Mouse (Mus musculus) gastrocnemius, postnatal 14 days (tissue): ENCODE measurements around the gene Tnf. TPM values are rescaled to one million over a fixed set of nuclear protein-coding genes. Genes with fewer than 3 reads are reported as not detected.
"Not testable (repeated sequence)": the region's sequence is repeated elsewhere in the genome, so short reads cannot be mapped to it uniquely, and the experiment has no call there.

Experiments
- DNase-seq: peaks from one replicate; pipeline ENCODE4 v3.0.0; 2021; ENCODE audit warnings: mixed read lengths
- intact Hi-C: fragments of 180-260 bp; cut with DNase I; formaldehyde crosslinking; loops from one replicate; pipeline ENCODE4 v1.15.1; 2025; ENCODE audit warnings: low total_unique reads
- total RNA-seq, 2 experiments: library from RNA; stranded (reverse); gene quantifications; 2 replicates each; pipeline ENCODE4 v1.2.3; 2021

Gene Tnf
- total RNA-seq, 2 experiments from 2014 or later = 0.24 to 0.68 TPM

DNA sequence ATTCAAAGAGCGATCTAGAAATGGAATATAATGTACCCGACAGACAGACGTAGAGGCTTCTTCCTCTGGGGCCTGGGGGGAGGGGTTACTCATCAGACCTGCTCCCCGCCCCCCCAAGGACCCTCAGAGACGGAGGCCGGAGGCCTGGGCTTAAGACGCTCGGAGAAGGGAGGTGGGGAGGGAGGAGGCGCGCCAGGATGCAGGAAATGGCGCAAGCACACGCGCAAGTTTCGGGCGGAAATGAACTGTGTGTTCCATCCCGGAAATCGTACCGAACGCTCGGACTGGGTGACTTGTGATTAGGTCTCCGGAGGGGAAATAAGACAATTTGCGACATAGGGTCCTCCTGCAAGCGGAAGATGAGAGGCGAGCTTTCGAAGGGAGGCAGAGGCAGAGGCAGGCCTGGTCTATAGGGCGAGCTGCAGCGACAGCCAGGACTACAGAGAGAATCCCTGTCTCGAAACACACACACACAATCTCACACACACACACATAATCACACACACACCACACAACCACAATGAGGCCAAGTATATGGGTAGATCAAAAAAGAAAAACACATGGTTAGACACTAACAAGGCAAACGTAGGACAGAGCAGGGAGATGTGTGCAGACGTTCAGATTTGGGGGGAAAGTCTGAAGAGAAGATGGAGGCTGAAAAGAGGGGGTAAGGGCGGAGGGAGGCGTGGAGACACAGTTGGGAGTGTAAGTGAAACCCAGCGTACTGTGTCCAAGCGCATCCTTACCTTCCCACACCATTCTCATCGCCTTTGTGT is 34.0 kb upstream of the Tnf start, which contains the start of gene Nfkbil1:
TSS of gene Nfkbil1 (minus strand) at position 179 of the 776 bp plus-strand sequence.
- peak; percentile 90 for DNase-seq
- intact Hi-C loops = no loop called here

DNA sequence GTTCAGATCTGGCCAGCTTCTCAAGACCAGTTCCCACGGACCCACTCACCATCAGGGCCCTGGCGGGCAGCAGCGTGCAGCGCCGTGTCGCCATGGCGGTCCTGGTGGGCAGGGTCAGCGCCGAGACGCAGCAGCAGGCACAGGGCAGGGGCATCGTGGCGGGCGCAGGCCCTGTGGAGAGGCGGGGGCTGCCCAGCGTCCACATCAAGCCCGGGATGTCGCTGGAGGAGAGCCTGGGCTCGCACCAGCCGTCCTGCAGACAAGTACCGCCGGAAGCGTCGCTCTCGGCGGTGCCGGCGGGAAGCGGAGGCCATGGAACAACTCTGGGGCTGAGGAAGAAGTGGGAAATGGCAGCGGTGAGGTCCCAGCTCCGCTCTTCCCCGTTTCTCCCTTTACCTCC is 33.1 kb upstream of the Tnf start:
- no peak for DNase-seq
- intact Hi-C loops = no loop called here

DNA sequence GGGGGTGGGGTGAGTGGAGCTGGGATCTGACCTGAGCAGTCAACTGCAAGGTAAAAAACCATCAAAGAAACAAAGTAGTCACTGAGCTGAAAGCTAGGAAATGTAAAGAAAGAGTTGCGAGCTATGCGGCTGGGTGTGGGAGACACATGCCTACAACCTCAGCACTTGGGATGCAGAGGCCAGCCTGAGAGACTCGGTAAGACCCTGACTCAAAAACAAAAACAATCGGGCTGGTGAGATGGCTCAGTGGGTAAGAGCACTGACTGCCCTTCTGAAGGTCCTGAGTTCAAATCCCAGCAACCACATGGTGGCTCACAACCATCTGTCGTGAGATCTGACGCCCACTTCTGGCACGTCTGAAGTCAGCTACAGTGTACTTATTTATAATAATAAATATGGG is 32.3 kb upstream of the Tnf start:
- intact Hi-C loops, DNase-seq: not testable (repeated sequence)

DNA sequence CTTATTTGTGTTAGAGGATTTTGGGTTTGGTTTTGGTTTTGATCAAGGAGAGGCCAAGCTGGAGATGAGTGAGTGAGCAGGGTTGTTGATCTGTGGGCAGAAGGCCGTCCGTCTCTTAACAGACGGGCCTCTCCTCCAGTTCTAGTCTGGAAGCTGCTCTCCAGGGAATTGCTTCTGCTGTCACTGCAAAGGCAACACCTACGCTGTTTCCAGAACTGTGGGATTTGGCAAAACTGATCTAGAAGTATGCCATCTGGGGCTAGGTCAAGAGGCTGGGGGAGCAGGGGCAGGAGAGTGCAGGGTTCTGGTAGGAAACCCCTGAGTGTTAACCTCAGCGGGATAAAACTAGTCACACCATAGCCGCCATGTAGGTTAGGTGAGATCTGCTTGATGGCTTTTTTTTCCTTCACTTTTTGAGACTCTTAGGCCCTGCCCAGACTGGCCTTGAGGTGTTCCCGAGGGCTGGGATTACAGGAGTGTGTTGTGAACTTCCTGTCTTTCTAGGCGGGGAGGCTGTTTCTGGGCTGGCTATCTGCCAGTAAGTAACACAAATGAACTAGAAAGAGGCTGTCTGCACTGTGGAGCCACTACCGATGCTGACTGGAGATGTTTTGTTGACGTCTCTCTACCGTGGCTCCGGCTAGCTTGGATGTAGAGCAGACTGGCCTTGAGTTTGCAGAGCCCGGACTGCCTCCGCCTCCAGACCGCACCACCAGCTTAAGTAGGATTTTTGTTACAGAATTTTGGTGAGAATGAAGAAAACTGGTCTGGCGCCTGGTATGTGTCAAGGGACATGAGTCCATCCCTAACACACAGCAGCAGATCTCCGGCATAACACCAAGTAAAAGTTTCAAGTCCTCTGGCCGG is 31.5 kb upstream of the Tnf start, which contains the start of gene Atp6v1g2:
TSS of gene Atp6v1g2 (plus strand) at position 547 of the 867 bp plus-strand sequence.
- no peak for DNase-seq
- intact Hi-C loops = loop anchor here (2.0 kb wide), 1 partner anchor 55 kb away; no protein-coding TSS in a partner anchor

DNA sequence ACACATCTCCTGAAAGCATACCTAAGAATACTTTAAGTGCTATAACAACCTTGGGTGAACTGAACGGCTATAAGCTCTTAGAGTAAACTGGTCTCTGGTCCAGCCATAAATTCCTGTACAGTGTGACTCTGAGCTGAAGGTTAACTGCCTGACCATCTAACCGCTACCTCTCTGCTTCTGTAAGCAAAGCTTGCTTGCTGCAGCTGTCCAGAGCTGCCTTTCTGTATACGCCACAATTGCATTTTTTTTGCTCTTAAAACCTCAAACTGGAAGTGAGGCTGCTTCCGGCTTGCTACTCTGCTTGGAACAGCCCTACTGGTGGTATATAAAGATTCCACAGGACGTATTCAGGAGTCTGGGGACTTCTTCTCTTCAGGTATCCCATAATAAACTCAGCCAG is 30.9 kb upstream of the Tnf start:
- intact Hi-C loops = loop anchor here (2.0 kb wide), 1 partner anchor 54 kb away; no protein-coding TSS in a partner anchor
- no peak for DNase-seq

DNA sequence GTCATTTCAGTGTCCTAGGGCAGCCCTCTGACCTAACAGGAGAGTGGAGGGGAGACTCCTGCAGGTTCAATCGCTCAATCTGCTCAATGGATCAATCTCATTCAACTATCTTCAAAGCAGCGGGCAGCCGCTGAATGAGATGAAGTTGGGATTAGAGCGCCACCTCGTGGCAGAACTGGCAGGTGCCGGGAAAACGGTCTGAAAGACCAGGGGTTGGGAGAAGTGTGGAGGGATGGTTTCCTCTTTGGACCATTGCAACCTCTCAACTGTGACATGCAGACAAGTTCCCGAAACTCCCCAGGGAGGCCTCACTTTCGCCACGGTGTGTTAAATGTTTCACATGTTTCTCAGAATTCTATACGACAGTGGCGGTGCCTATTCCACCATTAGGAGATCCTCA is 30.2 kb upstream of the Tnf start:
- peak; percentile 80 for DNase-seq

DNA sequence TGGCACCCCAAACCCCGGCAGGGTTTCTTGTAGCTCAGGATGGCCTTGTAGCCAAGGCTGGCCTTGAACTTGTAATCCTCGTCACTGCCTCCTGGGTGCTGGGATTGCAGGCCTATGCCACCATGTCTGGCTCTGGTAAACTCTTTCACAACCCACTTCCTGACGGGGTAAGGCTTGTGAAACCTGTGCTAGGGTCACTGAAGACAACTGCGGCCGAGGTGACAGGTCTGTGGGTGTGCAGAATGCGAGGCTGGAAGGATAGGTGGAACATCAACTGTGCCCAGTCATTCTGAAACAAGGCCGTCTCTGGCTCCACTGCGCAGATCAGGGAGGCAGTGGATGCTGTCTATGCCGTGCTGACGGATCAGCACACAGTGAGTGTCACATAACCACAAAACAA is 29.2 kb upstream of the Tnf start:
- intact Hi-C loops = loop anchor here (2.0 kb wide), 1 partner anchor 60 kb away; no protein-coding TSS in a partner anchor
- DNase-seq = no peak

More for the DNA sequence above, 30.2 kb upstream of the Tnf start:
- intact Hi-C loops = loop anchor here (2.0 kb wide), 1 partner anchor 53 kb away; no protein-coding TSS in a partner anchor

DNA sequence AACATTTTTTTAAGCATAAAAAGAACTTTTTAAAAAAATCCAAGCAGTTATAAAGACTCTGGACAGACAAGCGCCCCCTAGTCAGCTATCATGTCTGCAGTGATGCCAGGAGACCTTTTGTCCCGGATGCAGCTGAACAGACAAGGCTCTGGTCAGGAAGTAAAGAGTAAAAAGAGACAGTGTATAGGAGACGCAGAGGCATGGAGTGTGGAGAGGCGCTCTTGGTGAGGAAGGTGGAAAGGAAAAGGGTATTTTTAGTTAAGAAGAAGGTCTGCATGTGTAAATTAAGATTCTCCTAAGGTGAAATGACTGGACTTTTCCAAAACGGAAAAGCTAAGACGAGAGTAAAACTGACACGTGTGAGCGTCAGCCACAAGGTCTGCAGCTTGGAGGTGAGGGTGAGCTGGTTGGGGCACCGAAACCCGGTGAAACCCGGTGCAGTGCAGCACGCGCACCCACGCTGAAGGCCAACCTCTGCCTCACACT is 24.8 kb upstream of the Tnf start:
- intact Hi-C loops = no loop called here
- DNase-seq = no peak

DNA sequence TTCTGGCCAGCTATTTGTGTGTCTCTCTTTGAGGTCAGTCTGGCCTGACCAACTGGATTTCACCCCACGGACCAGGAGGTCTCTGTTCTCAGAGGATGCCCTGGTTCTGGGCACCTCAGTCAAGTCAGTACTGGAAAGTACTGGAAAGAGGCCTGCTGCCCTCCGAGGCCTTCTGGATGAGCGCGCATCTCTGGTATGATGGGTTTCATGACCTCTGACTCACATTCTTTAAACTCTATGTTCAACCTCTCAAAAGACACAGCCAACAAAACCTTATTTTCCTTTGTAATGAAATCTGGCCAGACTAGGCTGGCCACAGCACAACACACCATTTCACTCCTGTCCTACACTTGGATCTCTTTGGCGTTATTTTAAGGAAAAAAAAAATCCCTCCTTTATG is 23.6 kb upstream of the Tnf start:
- DNase-seq = no peak
- intact Hi-C loops = no loop called here

DNA sequence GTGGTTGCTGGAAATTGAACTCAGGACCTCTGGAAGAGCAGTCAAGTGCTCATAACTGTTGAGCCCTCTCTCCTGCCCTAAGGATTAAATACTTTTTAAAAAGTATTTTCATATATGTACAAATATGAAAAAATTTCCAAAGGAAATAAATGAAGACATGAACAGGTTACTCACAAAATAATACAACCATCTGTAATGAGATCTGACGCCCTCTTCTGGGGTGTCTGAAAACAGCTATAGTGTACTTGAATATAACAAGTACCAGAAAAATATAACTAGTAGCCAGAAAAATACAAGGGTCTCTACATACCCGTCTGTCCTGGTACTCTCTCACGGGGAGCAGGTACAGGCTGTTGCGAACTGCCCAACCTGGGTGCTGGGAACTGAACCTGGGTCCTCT is 22.8 kb upstream of the Tnf start:
- no peak for DNase-seq
- intact Hi-C loops = no loop called here

DNA sequence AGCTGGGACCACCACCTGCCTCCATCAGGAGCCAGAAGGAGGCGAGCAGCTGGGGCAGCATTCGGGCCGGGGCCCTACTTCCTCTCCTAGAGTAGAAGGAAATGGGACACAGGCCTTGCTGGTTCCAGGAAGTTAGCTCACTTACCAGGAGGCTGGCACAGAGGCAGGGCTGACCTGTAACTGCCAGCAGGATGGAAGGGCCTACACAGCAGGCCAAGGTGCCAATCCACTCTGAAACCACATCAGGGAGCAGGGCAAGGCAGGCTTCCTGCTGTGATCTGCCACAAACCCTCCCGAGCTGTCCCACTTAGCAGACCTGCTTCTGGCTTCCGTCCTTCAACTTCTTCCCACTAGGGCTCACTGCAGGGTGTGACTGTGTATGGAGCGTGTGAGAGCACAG is 20.5 kb upstream of the Tnf start:
- DNase-seq = no peak
- intact Hi-C loops = no loop called here

DNA sequence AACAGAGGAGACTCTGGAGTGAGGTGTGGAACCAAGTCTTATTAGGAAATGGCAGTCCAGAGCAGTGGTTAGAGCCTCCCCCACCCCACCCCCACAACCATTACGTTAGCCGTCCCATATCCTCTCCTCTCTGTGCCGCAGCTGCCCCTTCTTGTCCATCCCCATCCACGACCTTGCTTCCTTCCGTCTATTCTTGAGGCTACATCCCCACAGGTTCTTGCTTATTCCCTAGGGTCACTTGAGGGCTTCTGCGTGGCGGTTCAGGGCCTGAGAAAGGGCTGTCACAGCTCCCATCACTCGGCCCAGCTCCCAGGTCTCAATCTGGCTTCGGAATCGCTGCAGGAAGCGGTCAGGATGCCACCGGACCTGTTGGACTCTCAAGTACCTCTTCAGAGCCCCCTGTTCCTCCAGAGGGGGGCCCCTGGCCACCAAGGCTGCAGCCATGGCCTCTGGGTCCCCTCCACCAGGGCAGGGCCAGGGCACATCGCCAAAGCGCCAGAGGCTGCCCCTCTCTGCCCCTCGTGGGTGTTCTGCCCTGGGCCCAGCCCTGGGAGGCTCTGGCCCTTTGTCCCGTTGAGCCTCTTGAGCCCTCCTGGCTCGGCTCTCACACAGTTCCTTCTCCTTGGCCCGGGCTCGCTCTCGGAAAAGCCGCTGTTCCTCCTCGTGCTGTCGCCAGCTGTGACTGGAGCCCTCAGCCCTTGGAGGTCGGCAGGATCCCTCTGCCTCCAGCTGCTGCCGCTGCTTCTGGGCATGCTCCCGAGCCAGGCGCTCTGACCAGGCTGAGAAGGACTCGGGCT is 18.5 kb upstream of the Tnf start, which contains the start of gene Gm16181:
TSS of gene Gm16181 (plus strand) at position 679 of the 797 bp plus-strand sequence.
- DNase-seq = peak; percentile 59
- intact Hi-C loops = no loop called here

DNA sequence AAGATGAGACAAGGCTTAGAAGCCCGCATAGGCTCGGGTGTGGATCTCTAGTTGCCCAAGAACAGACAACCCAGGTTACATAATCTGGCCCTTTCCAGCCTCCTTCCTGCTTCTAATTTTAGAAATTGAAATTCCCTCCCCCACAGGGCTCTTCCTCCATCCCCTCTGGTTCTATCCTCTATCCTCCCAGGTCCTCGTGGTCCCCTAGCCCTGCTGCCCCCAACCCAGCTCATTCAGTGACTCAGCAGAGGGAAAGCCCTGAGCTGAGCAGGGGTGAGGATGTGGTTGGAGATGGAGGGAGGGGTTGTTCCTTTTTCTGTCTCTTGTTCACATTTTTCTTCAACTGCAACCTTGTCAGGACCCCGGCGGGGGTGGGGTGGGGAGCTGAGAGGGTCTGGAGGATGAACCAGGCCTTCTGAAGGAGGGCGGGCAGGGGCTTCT is 17.8 kb upstream of the Tnf start:
- intact Hi-C loops = no loop called here
- no peak for DNase-seq

DNA sequence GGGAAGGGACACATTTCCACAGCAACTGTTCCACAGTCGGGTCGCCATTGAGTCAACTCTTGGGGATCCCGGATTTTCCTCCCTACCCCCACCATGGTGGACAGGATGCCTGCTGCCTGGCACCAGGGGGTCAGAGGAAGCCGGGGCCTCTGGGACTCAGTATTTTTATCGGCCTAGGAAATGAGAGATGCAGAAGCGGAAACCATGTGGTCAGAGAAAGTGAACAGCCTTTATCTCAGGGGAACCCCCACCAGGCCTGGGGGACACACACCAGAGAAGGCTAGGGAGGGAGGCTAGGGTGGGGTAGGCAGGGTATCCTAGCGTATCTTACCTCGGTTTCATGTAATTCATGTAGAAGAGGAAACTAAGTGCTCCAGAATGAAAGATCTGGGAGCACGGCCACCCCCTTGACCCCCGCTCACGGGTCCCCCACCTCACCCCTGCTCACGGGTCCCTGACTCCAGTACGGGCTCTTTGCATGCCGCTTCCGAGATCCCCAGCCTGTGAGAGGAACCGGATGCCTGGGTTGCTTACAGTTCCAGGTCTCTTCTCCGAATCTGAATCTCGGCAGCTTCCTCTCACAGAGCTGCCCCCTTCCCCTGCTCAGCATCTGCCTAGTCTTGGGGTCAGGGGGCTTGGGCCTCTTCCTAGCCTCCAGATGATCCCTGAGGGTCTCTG is 16.8 kb upstream of the Tnf start:
- intact Hi-C loops = no loop called here
- no peak for DNase-seq

DNA sequence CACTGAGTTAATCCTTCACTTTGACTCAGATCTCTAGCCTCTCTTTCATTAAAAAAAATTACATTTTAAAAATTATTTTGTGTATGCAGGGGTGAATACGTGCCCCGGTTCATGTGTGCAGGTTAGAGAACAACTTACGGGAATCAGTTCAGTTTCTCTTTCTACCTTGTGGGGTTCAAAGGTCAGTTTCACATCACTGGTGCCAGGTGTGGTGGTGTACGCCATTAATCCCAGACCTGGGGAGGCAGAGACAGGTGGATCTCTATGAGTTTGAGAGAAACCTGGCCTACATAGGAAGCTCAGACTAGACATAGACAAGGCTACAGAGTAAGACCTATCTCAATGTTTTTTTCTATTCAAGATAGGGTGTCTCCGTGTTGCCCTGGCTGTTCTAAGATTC is 11.3 kb upstream of the Tnf start:
- intact Hi-C loops = no loop called here
- DNase-seq = no peak

DNA sequence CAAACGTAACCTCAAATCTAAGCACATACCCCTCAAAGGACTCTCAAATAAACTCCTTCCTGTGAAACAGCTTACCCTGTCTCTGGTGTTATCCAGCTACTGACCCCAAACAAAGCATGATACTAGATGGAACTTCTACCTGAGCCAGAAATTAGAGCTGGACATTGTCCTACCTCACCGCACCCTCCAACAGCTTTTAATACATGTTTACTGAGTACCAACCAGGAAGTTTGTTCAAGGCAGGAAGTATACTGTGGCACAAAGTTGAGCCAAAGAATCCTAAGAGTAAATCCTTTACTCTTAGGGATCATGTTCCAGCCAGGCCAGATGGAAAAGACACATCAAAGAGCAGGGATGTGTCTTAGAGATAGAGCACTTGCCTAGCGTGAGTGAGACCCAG is 8.8 kb upstream of the Tnf start:
- intact Hi-C loops = no loop called here
- DNase-seq = no peak

DNA sequence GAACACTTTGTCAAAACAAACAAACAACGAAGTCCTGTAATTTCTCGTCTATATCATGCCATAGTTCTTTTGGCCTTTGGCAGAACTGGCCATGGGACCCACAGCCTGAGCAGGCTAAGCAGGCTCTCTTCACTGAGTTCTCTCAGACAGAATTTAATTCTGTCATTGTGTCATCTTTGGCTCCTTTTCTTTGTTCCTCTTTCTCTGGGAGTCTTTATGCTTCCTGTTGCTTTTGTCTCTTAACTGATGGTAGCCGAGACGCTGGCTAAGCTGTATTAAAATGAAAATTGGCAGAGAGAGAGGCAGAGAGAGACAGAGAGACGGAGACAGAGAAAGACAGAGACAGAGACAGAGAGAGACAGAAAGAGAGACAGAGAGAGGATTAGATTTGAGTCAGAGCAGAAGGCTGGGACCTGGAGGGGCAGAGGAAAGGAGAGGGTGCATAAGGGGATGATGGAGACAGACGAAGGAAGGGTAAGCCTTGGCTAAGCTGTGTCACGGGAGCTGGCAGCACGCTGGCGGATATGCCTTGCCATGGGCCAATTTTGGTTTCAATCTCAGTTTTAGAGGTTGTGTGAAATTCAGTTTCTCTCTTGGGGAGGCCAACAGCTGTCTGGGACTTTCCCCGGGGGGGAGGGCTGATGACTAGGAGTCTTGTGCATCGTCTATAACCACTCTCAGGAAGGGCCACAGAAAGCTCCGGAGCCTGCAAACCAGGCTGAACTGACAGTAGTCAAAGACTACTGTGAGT is 8.2 kb upstream of the Tnf start:
- intact Hi-C loops = no loop called here
- DNase-seq = no peak

DNA sequence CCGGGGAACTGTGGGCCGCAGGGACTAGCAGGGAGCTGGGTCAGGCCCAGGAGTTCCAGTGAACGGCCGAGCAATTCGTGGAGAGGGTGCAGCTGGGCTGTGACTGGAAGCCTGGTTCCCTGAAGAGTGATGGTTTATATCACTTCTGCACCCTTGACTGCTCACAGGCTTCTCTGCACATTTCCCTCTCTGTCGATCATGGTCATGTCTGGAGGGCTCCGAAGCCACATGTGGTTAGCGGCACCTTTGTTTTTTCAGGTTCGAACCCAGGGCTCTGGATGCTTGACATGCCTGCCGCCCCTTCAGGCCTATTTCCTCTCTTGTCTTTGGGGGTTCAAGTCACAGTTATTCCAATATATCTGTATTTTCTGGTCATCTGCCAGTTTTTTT is 3.6 kb upstream of the Tnf start:
- DNase-seq = no peak
- intact Hi-C loops = no loop called here
